Mouse (Mus musculus): Measurements from ENCODE around the gene Spock1. TPM values are rescaled to one million over a fixed set of nuclear protein-coding genes. Genes with fewer than 3 reads are reported as not detected.

Gene Spock1
- polyA plus RNA-seq, 1 experiment from 2014 or later: 1.2 TPM

GRCm38 (mm10) chr13:57789796-57790195 lies 118.3 kb downstream of the Spock1 start:
- H3K4me3 ChIP-seq (ENCODE audit: low read depth, low read length): no peak overlapping the region
- H3K4me2 ChIP-seq (ENCODE audit: low read depth, severe bottlenecking): no peak overlapping the region
- no peak for DNase-seq (ENCODE audit: low spot score)
- ATAC-seq (ENCODE audit: insufficient number of reproducible peaks, low FRiP score, low TSS enrichment, low read depth): no peak
- no peaks in the 10 kb centered on the region for H3K36me3 ChIP-seq (ENCODE audit: control insufficient read depth, insufficient read depth, low read length)
- H3K9me3 ChIP-seq (ENCODE audit: control insufficient read depth, low read length): no peaks in the 10 kb centered on the region; the same call in 1 of the 2 replicates
- WGBS: 41% methylated on average over 5 of the region's 5 CpGs
- no peak overlapping the region for H3K27ac ChIP-seq (replicated peaks; ENCODE audit: low read depth, low read length)
- H3K4me1 ChIP-seq (ENCODE audit: control insufficient read depth, insufficient read depth, low read length): peaks cover 3% of the 10 kb centered on the region; the same call in 1 of the 2 replicates
- no peaks in the 10 kb centered on the region for H3K27me3 ChIP-seq (ENCODE audit: control insufficient read depth, insufficient read depth, low read length)
- H3K9ac ChIP-seq (ENCODE audit: low read length): no peak overlapping the region

- DNase-seq (ENCODE audit: low spot score): no peak
- peaks cover 6% of the 10 kb centered on the region; the same call in 1 of the 2 replicates for H3K4me1 ChIP-seq (ENCODE audit: control insufficient read depth, insufficient read depth, low read length)
- H3K4me3 ChIP-seq (ENCODE audit: low read depth, low read length): no peak overlapping the region
- H3K27ac ChIP-seq (replicated peaks; ENCODE audit: low read depth, low read length): no peak overlapping the region
- 96% methylated on average over 4 of the region's 4 CpGs for WGBS
- no peak for ATAC-seq (ENCODE audit: insufficient number of reproducible peaks, low FRiP score, low TSS enrichment, low read depth)
- no peak overlapping the region for H3K9ac ChIP-seq (ENCODE audit: low read length)
- H3K4me2 ChIP-seq (ENCODE audit: low read depth, severe bottlenecking): no peak overlapping the region
- H3K36me3 ChIP-seq (ENCODE audit: control insufficient read depth, insufficient read depth, low read length): no peaks in the 10 kb centered on the region
- H3K9me3 ChIP-seq (ENCODE audit: control insufficient read depth, low read length): no peaks in the 10 kb centered on the region; the same call in 1 of the 2 replicates
- no peaks in the 10 kb centered on the region for H3K27me3 ChIP-seq (ENCODE audit: control insufficient read depth, insufficient read depth, low read length)
These were observed 119.8 kb downstream of the Spock1 start for GRCm38 (mm10) chr13:57788299-57788698.

- Histone ChIP-seq H3K27ac (replicated peaks; ENCODE audit: low read depth, low read length) (no peak overlapping the region), H3K4me3 (ENCODE audit: low read depth, low read length) (no peak overlapping the region), H3K4me2 (ENCODE audit: low read depth, severe bottlenecking) (no peak overlapping the region), H3K9ac (ENCODE audit: low read length) (no peak overlapping the region), H3K4me1 (ENCODE audit: control insufficient read depth, insufficient read depth, low read length) (peaks cover 7% of the 10 kb centered on the region; the same call in 1 of the 2 replicates), H3K9me3 (ENCODE audit: control insufficient read depth, low read length) (no peaks in the 10 kb centered on the region; the same call in 1 of the 2 replicates), H3K36me3 (ENCODE audit: control insufficient read depth, insufficient read depth, low read length) (no peaks in the 10 kb centered on the region), H3K27me3 (ENCODE audit: control insufficient read depth, insufficient read depth, low read length) (no peaks in the 10 kb centered on the region)
- WGBS: 88% methylated on average over 8 of the region's 8 CpGs
- DNase-seq (ENCODE audit: low spot score): no peak
- ATAC-seq (ENCODE audit: insufficient number of reproducible peaks, low FRiP score, low TSS enrichment, low read depth): no peak
These were observed 121.9 kb downstream of the Spock1 start for GRCm38 (mm10) chr13:57786278-57786677.

GRCm38 (mm10) chr13:57782975-57783374 lies 125.2 kb downstream of the Spock1 start:
- no peak overlapping the region for H3K27ac ChIP-seq (replicated peaks; ENCODE audit: low read depth, low read length)
- ATAC-seq (ENCODE audit: insufficient number of reproducible peaks, low FRiP score, low TSS enrichment, low read depth): no peak
- DNase-seq (ENCODE audit: low spot score): no peak
- no peak overlapping the region for H3K9ac ChIP-seq (ENCODE audit: low read length)
- 73% methylated on average over 12 of the region's 12 CpGs for WGBS
- H3K4me1 ChIP-seq (ENCODE audit: control insufficient read depth, insufficient read depth, low read length): peaks cover 5% of the 10 kb centered on the region; the same call in 1 of the 2 replicates
- no peak overlapping the region for H3K4me2 ChIP-seq (ENCODE audit: low read depth, severe bottlenecking)
- no peaks in the 10 kb centered on the region for H3K27me3 ChIP-seq (ENCODE audit: control insufficient read depth, insufficient read depth, low read length)
- H3K36me3 ChIP-seq (ENCODE audit: control insufficient read depth, insufficient read depth, low read length): no peaks in the 10 kb centered on the region
- H3K9me3 ChIP-seq (ENCODE audit: control insufficient read depth, low read length): no peaks in the 10 kb centered on the region; the same call in 1 of the 2 replicates
- H3K4me3 ChIP-seq (ENCODE audit: low read depth, low read length): no peak overlapping the region

- no peaks in the 10 kb centered on the region for H3K9me3 ChIP-seq (ENCODE audit: control insufficient read depth, low read length)
- ATAC-seq (ENCODE audit: insufficient number of reproducible peaks, low FRiP score, low TSS enrichment, low read depth) (no peak), DNase-seq (ENCODE audit: low spot score) (no peak)
- no peak overlapping the region for H3K9ac ChIP-seq (ENCODE audit: low read length)
- H3K36me3 ChIP-seq (ENCODE audit: control insufficient read depth, insufficient read depth, low read length): no peaks in the 10 kb centered on the region
- H3K4me1 ChIP-seq (ENCODE audit: control insufficient read depth, insufficient read depth, low read length): peaks cover 5% of the 10 kb centered on the region; the same call in 1 of the 2 replicates
- no peaks in the 10 kb centered on the region for H3K27me3 ChIP-seq (ENCODE audit: control insufficient read depth, insufficient read depth, low read length)
- H3K4me3 ChIP-seq (ENCODE audit: low read depth, low read length): no peak overlapping the region
- H3K27ac ChIP-seq (replicated peaks; ENCODE audit: low read depth, low read length): no peak overlapping the region
- H3K4me2 ChIP-seq (ENCODE audit: low read depth, severe bottlenecking): no peak overlapping the region
- 91% methylated on average over 6 of the region's 6 CpGs for WGBS
These were observed 126.0 kb downstream of the Spock1 start for GRCm38 (mm10) chr13:57782107-57782561.

GRCm38 (mm10) chr13:57779146-57779545 lies 129.0 kb downstream of the Spock1 start:
- DNase-seq (ENCODE audit: low spot score) (no peak), ATAC-seq (ENCODE audit: insufficient number of reproducible peaks, low FRiP score, low TSS enrichment, low read depth) (no peak)
- H3K4me2 ChIP-seq (ENCODE audit: low read depth, severe bottlenecking): no peak overlapping the region
- no peaks in the 10 kb centered on the region for H3K9me3 ChIP-seq (ENCODE audit: control insufficient read depth, low read length)
- no peaks in the 10 kb centered on the region for H3K36me3 ChIP-seq (ENCODE audit: control insufficient read depth, insufficient read depth, low read length)
- no peak overlapping the region for H3K4me3 ChIP-seq (ENCODE audit: low read depth, low read length)
- H3K9ac ChIP-seq (ENCODE audit: low read length): no peak overlapping the region
- H3K4me1 ChIP-seq (ENCODE audit: control insufficient read depth, insufficient read depth, low read length): peaks cover 5% of the 10 kb centered on the region; the same call in 1 of the 2 replicates
- H3K27ac ChIP-seq (replicated peaks; ENCODE audit: low read depth, low read length): no peak overlapping the region
- no peaks in the 10 kb centered on the region for H3K27me3 ChIP-seq (ENCODE audit: control insufficient read depth, insufficient read depth, low read length)
- WGBS: 72% methylated on average over 4 of the region's 4 CpGs

- H3K27ac ChIP-seq (replicated peaks; ENCODE audit: low read depth, low read length): no peak overlapping the region
- WGBS: 82% methylated on average over 3 of the region's 3 CpGs
These were observed 129.6 kb downstream of the Spock1 start for GRCm38 (mm10) chr13:57778524-57778923.

GRCm38 (mm10) chr13:57771998-57772397 lies 136.1 kb downstream of the Spock1 start:
- H3K4me1 ChIP-seq (ENCODE audit: control insufficient read depth, insufficient read depth, low read length): no peaks in the 10 kb centered on the region
- H3K27me3 ChIP-seq (ENCODE audit: control insufficient read depth, insufficient read depth, low read length): no peaks in the 10 kb centered on the region
- ATAC-seq (ENCODE audit: insufficient number of reproducible peaks, low FRiP score, low TSS enrichment, low read depth) (no peak), DNase-seq (ENCODE audit: low spot score) (no peak)
- H3K27ac ChIP-seq (replicated peaks; ENCODE audit: low read depth, low read length): no peak overlapping the region
- H3K9ac ChIP-seq (ENCODE audit: low read length): no peak overlapping the region
- WGBS: 71% methylated on average over 6 of the region's 6 CpGs
- H3K4me3 ChIP-seq (ENCODE audit: low read depth, low read length): no peak overlapping the region
- no peak overlapping the region for H3K4me2 ChIP-seq (ENCODE audit: low read depth, severe bottlenecking)
- no peaks in the 10 kb centered on the region for H3K9me3 ChIP-seq (ENCODE audit: control insufficient read depth, low read length)
- no peaks in the 10 kb centered on the region for H3K36me3 ChIP-seq (ENCODE audit: control insufficient read depth, insufficient read depth, low read length)

More at GRCm38 (mm10) chr13:57778524-57778923, 129.6 kb downstream of the Spock1 start:
- Histone ChIP-seq H3K4me1 (ENCODE audit: control insufficient read depth, insufficient read depth, low read length) (peaks cover 4% of the 10 kb centered on the region; the same call in 1 of the 2 replicates), H3K4me2 (ENCODE audit: low read depth, severe bottlenecking) (no peak overlapping the region), H3K9ac (ENCODE audit: low read length) (no peak overlapping the region), H3K9me3 (ENCODE audit: control insufficient read depth, low read length) (no peaks in the 10 kb centered on the region), H3K36me3 (ENCODE audit: control insufficient read depth, insufficient read depth, low read length) (no peaks in the 10 kb centered on the region), H3K27me3 (ENCODE audit: control insufficient read depth, insufficient read depth, low read length) (no peaks in the 10 kb centered on the region), H3K4me3 (ENCODE audit: low read depth, low read length) (no peak overlapping the region)
- ATAC-seq (ENCODE audit: insufficient number of reproducible peaks, low FRiP score, low TSS enrichment, low read depth): no peak
- DNase-seq (ENCODE audit: low spot score): no peak

GRCm38 (mm10) chr13:57766721-57767120 lies 141.4 kb downstream of the Spock1 start:
- DNase-seq (ENCODE audit: low spot score): peak; percentile 60
- WGBS: 60% methylated on average over 3 of the region's 3 CpGs
- no peaks in the 10 kb centered on the region for H3K4me1 ChIP-seq (ENCODE audit: control insufficient read depth, insufficient read depth, low read length)

More at GRCm38 (mm10) chr13:57766721-57767120, 141.4 kb downstream of the Spock1 start:
- Histone ChIP-seq H3K9ac (ENCODE audit: low read length) (no peak overlapping the region), H3K4me2 (ENCODE audit: low read depth, severe bottlenecking) (no peak overlapping the region), H3K9me3 (ENCODE audit: control insufficient read depth, low read length) (no peaks in the 10 kb centered on the region), H3K36me3 (ENCODE audit: control insufficient read depth, insufficient read depth, low read length) (no peaks in the 10 kb centered on the region), H3K4me3 (ENCODE audit: low read depth, low read length) (no peak overlapping the region), H3K27me3 (ENCODE audit: control insufficient read depth, insufficient read depth, low read length) (no peaks in the 10 kb centered on the region), H3K27ac (replicated peaks; ENCODE audit: low read depth, low read length) (no peak overlapping the region)
- no peak for ATAC-seq (ENCODE audit: insufficient number of reproducible peaks, low FRiP score, low TSS enrichment, low read depth)

All from limb, embryonic 11.5 days (tissue).